Mouse (Mus musculus) lung, adult 2 months (tissue): ENCODE results near the gene Irf3.

ENCODE experiments used
- CTCF ChIP-seq: fragments of 200-500 bp; IDR thresholded peaks from 2 replicates; pipeline ENCODE4 v1.5.1; 2011; ENCODE audit warnings: mild to moderate bottlenecking, low read length, control low read depth; ENCODE audit not compliant: insufficient read depth
- POLR2A ChIP-seq: fragments of 200-500 bp; IDR thresholded peaks from 2 replicates; pipeline ENCODE4 v1.6.1; 2011; ENCODE audit warnings: low read depth, mild to moderate bottlenecking, control low read depth, low read length, borderline replicate concordance; ENCODE audit errors: extremely low read depth

DNA sequence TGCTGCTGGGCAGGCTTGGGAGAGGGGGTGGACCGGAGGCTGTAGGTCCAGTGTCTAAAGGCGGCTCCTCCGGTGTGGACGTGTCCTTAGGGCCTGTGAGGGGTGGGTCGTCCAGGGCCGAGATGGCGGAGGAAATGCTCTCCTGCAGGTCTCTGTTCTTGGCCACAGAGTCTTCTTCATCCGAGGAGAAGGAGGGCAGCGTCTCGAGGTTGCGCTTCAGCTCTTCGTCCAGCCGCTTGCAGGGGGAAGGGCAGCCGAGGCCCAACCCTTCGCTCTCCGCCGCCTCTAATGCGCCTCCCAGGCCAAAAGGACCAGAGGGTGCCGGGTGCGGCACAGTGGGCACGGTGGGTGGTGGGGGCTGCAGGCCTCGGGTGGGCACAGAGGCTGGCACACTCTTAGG is 48.3 kb downstream of the Irf3 start:
- TF ChIP-seq POLR2A (no peak), CTCF (no peak)
